8 mouse cellular contexts compared by ENCODE assay signal in the genomic region with DNA sequence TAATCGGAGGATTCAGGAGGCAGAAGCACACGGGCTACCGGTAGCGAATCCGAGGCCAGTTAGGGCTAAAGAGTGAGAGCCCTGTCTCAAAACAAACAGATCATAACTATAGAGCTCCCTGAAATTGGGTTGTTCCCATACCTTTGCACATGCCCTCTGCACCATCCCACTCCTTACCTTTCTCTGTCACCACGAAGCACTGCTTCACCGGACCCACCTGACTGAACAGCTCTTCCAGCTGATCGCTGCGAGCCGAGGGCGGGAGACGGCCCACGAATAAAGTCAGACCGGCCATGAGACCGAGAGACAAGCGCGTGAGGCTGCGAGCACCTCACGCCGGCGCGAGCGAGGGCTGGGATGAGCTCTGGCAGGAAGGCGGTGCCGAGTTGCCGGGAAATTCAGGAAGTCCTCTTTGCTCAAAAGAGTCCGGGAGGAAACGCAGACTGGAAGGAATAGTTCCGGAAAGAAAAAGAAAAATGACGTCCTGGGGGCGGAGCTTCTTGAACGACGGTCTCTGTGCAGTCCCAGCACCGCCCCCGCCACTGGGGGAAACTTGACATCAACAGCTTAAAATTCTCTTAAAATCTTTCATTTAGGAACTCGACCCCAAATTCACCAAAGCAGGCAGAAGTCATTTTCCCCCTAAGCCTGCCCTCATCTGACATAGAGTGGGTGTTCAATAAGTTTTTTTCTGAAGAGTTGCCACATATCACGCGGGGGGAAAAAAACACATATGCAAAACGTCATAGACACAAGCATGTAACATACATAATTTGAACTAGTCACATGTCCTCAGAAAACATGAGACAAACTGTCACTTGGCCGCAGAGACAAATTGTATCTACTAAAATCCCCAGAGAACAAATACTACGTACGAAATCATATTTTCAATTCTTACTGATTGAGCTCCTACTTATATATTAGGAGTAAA. TPM values are rescaled to one million over a fixed set of nuclear protein-coding genes. Genes with fewer than 3 reads are reported as not detected.
A peak's percentile ranks its signal among the peaks of the same experiment; 100 is the strongest.
DNase-seq lines count a peak whose midpoint lies in the region; ATAC-seq and TF ChIP-seq lines count a peak whose summit lies in the region.

Gene Rbm28, minus strand, starts transcription at position 693 of the 931 bp plus-strand sequence.

- H3K4me3 ChIP-seq in MEL (ENCODE audit: control insufficient read depth in 1 of 2, insufficient read depth in 1 of 2, low read depth in 2 of 2, low read length in 2 of 2), result peak within 1 kb of the TSS; percentile 87 to 98
- H3K4me3 ChIP-seq in forebrain, embryonic 16.5 days (replicated peaks; ENCODE audit: low read length), result peak within 1 kb of the TSS; percentile 60
- peak within 1 kb of the TSS; percentile 74 for H3K4me3 ChIP-seq in layer of hippocampus, adult 2 months
- peak within 1 kb of the TSS; percentile 61 for H3K4me3 ChIP-seq in lung, embryonic 14.5 days (ENCODE audit: low read depth, low read length)
- H3K4me3 ChIP-seq in olfactory bulb, adult 2 months (ENCODE audit: insufficient read depth, low read depth, low read length), result peak within 1 kb of the TSS; percentile 96
- peak within 1 kb of the TSS; percentile 73 for H3K4me3 ChIP-seq in thymus, adult 2 months (ENCODE audit: control insufficient read depth, insufficient read depth, low read length)

- peak; percentile 84 to 93 for TF ChIP-seq POLR2A in MEL (IDR thresholded peaks at IDR 0.05; ENCODE audit: control insufficient read depth in 1 of 2, insufficient read depth in 1 of 2, low read depth in 1 of 2, low read length in 2 of 2, poor library complexity in 1 of 2)
- peak; percentile 97 for TF ChIP-seq POLR2A in olfactory bulb, adult 2 months (IDR thresholded peaks at IDR 0.05; ENCODE audit: insufficient read depth, low read depth, low read length)
- TF ChIP-seq POLR2A in thymus, adult 2 months (IDR thresholded peaks at IDR 0.05; ENCODE audit: control insufficient read depth, extremely low read depth, insufficient read depth, low read length, poor library complexity), result peak; percentile 65; the same call in 1 of the 2 replicates

- WGBS in forebrain, embryonic 16.5 days, result 8% methylated on average over 42 of the region's 42 CpGs
- 6% methylated on average over 42 of the region's 42 CpGs for WGBS in lung, embryonic 14.5 days
- 6% methylated on average over 42 of the region's 42 CpGs for WGBS in olfactory bulb, adult 2 months
- 6% methylated on average over 42 of the region's 42 CpGs for WGBS in thymus, adult 2 months

- H3K4me2 ChIP-seq in forebrain, embryonic 16.5 days (ENCODE audit: low read length), result peak within 1 kb of the TSS; percentile 85
- H3K4me2 ChIP-seq in lung, embryonic 14.5 days, result peak within 1 kb of the TSS; percentile 94

- H3K36me3 ChIP-seq in MEL (ENCODE audit: control insufficient read depth in 1 of 2, insufficient read depth in 2 of 2, low read length in 2 of 2), result peaks cover 3 to 14% of the 10 kb centered on the region in 2 experiments; a peak in 2 of 4 replicates
- H3K36me3 ChIP-seq in forebrain, embryonic 16.5 days (ENCODE audit: control insufficient read depth, insufficient read depth), result peaks cover 2% of the 10 kb centered on the region; the same call in 1 of the 2 replicates
- peaks cover 5% of the 10 kb centered on the region; the same call in 1 of the 2 replicates for H3K36me3 ChIP-seq in lung, embryonic 14.5 days (ENCODE audit: insufficient read depth)
- H3K36me3 ChIP-seq in thymus, adult 2 months (ENCODE audit: control insufficient read depth, insufficient read depth, low read length), result peaks cover 4% of the 10 kb centered on the region

- H3K79me2 ChIP-seq in MEL (ENCODE audit: control insufficient read depth, insufficient read depth, low read length, poor library complexity), result peaks cover 30% of the 10 kb centered on the region

- DNase-seq in MEL (ENCODE audit: low read depth, low spot score), result peak; percentile 97
- DNase-seq in cerebellum, adult 18-20 months, result peak; percentile 86 to 90
- peak; percentile 78 to 88 for DNase-seq in heart, postnatal 36 days
- DNase-seq in layer of hippocampus, adult 2 months (ENCODE audit: low spot score in 2 of 2), result peak; percentile 91 to 95
- peak; percentile 97 for DNase-seq in lung, embryonic 14.5 days
- peak; percentile 90 for DNase-seq in thymus, adult 2 months

- intact Hi-C loops in heart, postnatal 36 days (cut with DNase I), result loop anchor here (2.0 kb wide), 1 partner anchor 114 kb away; the partner anchor contains the start of gene Fam71f2

- no peak for TF ChIP-seq RAD21 in MEL (IDR thresholded peaks at IDR 0.05; ENCODE audit: low read depth, low read length)

- H3K27me3 ChIP-seq in MEL (ENCODE audit: control insufficient read depth in 1 of 2, insufficient read depth in 2 of 2, low read length in 2 of 2), result peaks cover 0 to under 1% of the 10 kb centered on the region in 2 experiments; a peak in 1 of 4 replicates
- peaks cover 18% of the 10 kb centered on the region for H3K27me3 ChIP-seq in forebrain, embryonic 16.5 days (replicated peaks; ENCODE audit: control insufficient read depth, insufficient read depth, low read length)
- H3K27me3 ChIP-seq in lung, embryonic 14.5 days (ENCODE audit: insufficient read depth, low read length), result peaks cover 28% of the 10 kb centered on the region
- no peaks in the 10 kb centered on the region; the same call in 1 of the 2 replicates for H3K27me3 ChIP-seq in thymus, adult 2 months (ENCODE audit: control insufficient read depth, insufficient read depth, low read length)

- H3K27ac ChIP-seq in MEL (ENCODE audit: control insufficient read depth, low read depth, low read length), result peak within 1 kb of the TSS; percentile 61
- peak within 1 kb of the TSS; percentile 47 for H3K27ac ChIP-seq in forebrain, embryonic 16.5 days (ENCODE audit: low read length)
- H3K27ac ChIP-seq in layer of hippocampus, adult 2 months, result peak within 1 kb of the TSS; percentile 83
- H3K27ac ChIP-seq in lung, embryonic 14.5 days (ENCODE audit: low read depth), result no peak within 1 kb of the TSS
- no peak within 1 kb of the TSS for H3K27ac ChIP-seq in olfactory bulb, adult 2 months (ENCODE audit: insufficient read depth, low read depth, low read length)
- no peak within 1 kb of the TSS for H3K27ac ChIP-seq in thymus, adult 2 months (ENCODE audit: control insufficient read depth, insufficient read depth, low read length)

- no peak for TF ChIP-seq CTCF in MEL (IDR thresholded peaks at IDR 0.05 in 2 of 3, conservative IDR thresholded peaks at IDR 0.05 in 1 of 3; ENCODE audit: control insufficient read depth in 1 of 3, insufficient read depth in 1 of 3, low read depth in 2 of 3, low read length in 3 of 3, poor library complexity in 1 of 3, severe bottlenecking in 1 of 3)
- TF ChIP-seq CTCF in layer of hippocampus, adult 2 months (conservative IDR thresholded peaks at IDR 0.05), result peak; percentile 31
- TF ChIP-seq CTCF in lung, embryonic 14.5 days (IDR thresholded peaks at IDR 0.05; ENCODE audit: low read depth), result no peak
- TF ChIP-seq CTCF in olfactory bulb, adult 2 months (IDR thresholded peaks at IDR 0.05; ENCODE audit: insufficient read depth, low read depth, low read length), result no peak
- TF ChIP-seq CTCF in thymus, adult 2 months (IDR thresholded peaks at IDR 0.05; ENCODE audit: borderline replicate concordance, control insufficient read depth, extremely low read depth, insufficient read depth, low read length, poor library complexity), result no peak

- H3K9ac ChIP-seq in MEL (ENCODE audit: control insufficient read depth, low read depth, low read length, poor library complexity, severe bottlenecking), result peak within 1 kb of the TSS; percentile 95
- H3K9ac ChIP-seq in forebrain, embryonic 16.5 days (replicated peaks; ENCODE audit: low read depth, low read length), result peak within 1 kb of the TSS; percentile 74
- peak within 1 kb of the TSS; percentile 63 for H3K9ac ChIP-seq in lung, embryonic 14.5 days

- no peak for TF ChIP-seq EP300 in MEL (IDR thresholded peaks at IDR 0.05; ENCODE audit: low read depth in 1 of 2, low read length in 2 of 2)

- H3K4me1 ChIP-seq in MEL (ENCODE audit: control insufficient read depth in 1 of 2, insufficient read depth in 2 of 2, low read length in 2 of 2), result peaks cover 3 to 8% of the 10 kb centered on the region in 2 experiments
- peaks cover 12% of the 10 kb centered on the region for H3K4me1 ChIP-seq in forebrain, embryonic 16.5 days (replicated peaks; ENCODE audit: control insufficient read depth, insufficient read depth, low read length)
- peaks cover 6% of the 10 kb centered on the region; the same call in 1 of the 2 replicates for H3K4me1 ChIP-seq in lung, embryonic 14.5 days (ENCODE audit: insufficient read depth)
- H3K4me1 ChIP-seq in olfactory bulb, adult 2 months (ENCODE audit: control insufficient read depth, insufficient read depth, low read length), result 0 out of 2 replicates have a peak, but pooled peaks cover 3% of the 10 kb centered on the region
- H3K4me1 ChIP-seq in thymus, adult 2 months (replicated peaks; ENCODE audit: control insufficient read depth, insufficient read depth, low read length), result peaks cover 3% of the 10 kb centered on the region

- ATAC-seq in forebrain, embryonic 16.5 days, result peak; percentile 87
- ATAC-seq in lung, embryonic 14.5 days (ENCODE audit: insufficient read depth), result peak; percentile 86

- H3K9me3 ChIP-seq in MEL (replicated peaks; ENCODE audit: insufficient read depth, low read length), result no peaks in the 10 kb centered on the region
- H3K9me3 ChIP-seq in forebrain, embryonic 16.5 days (ENCODE audit: control insufficient read depth, low read length), result no peaks in the 10 kb centered on the region
- no peaks in the 10 kb centered on the region for H3K9me3 ChIP-seq in lung, embryonic 14.5 days (ENCODE audit: low read depth, low read length)

TF ChIP-seq in MEL, 35 proteins besides CTCF, POLR2A, EP300 and RAD21 (continues in another document):
- peak; percentile 91 for TF ChIP-seq POLR2AphosphoS2 (IDR thresholded peaks at IDR 0.05; ENCODE audit: low read length)
- TF ChIP-seq MXI1 (IDR thresholded peaks at IDR 0.05; ENCODE audit: low read depth, low read length), result peak; percentile 91
- no peak for TF ChIP-seq GATA1 (IDR thresholded peaks at IDR 0.05; ENCODE audit: low read depth, low read length)
- TF ChIP-seq MAX (IDR thresholded peaks at IDR 0.05; ENCODE audit: low read length), result peak; percentile 65
- TF ChIP-seq MAFK (IDR thresholded peaks at IDR 0.05; ENCODE audit: borderline replicate concordance, low read depth, low read length), result no peak
- no peak for TF ChIP-seq ZC3H11A (IDR thresholded peaks at IDR 0.05; ENCODE audit: low read depth, low read length)
- peak; percentile 79 for TF ChIP-seq MYC (IDR thresholded peaks at IDR 0.05; ENCODE audit: low read depth, low read length)

RNA-seq across cellular contexts. Expression of gene Rbm28, which starts in this region (rescaled TPM):
- total RNA-seq in MEL (2012; rRNA removed), result 48.2 and 50.1 TPM in 2 replicates
- polyA plus RNA-seq in MEL (2012; ENCODE audit: insufficient read depth in 1 of 2, insufficient read length in 2 of 2, low read depth in 1 of 2, low replicate concordance in 2 of 2, missing spikeins in 1 of 2), result 100 to 1,000 TPM in 1 of 2 experiments, 10 to 100 TPM in 1; 91.2 to 312 TPM
- 40.0 and 49.6 TPM in 2 replicates for polyA plus RNA-seq in forebrain, embryonic 16.5 days (2015; fragmentation: Nextera tagmentation; extraction: Ambion mirVana)
- 10 to 100 TPM; 19.9 to 20.1 TPM for total RNA-seq in heart, postnatal 36 days (2021)
- 10 to 100 TPM; 43.6 to 51.0 TPM for total RNA-seq in layer of hippocampus, adult 2 months (2021)
- 50.9 and 55.1 TPM in 2 replicates for polyA plus RNA-seq in lung, embryonic 14.5 days (2014; fragmentation: Nextera tagmentation; extraction: Ambion mirVana)
- polyA plus RNA-seq in olfactory bulb, adult 2 months (2012; ENCODE audit: insufficient read depth, insufficient read length, low replicate concordance, missing spikeins), result not detected in 2 replicates
- 9.9 and 13.0 TPM in 2 replicates for polyA plus RNA-seq in thymus, adult 2 months (2012; rRNA removed)

Comparison
In these comparisons a context has a peak if more than half of its experiments do, and no peak if none do; other contexts are left out.
1. H3K27ac ChIP-seq: peak in MEL (single experiment), forebrain, embryonic 16.5 days (single experiment) and layer of hippocampus, adult 2 months (single experiment); none in lung, embryonic 14.5 days (single experiment), olfactory bulb, adult 2 months (single experiment) and thymus, adult 2 months (single experiment).
2. Peak in every context shown above with its lines, with median percentiles within 50 percentile points of each other: DNase-seq, H3K4me3 ChIP-seq, H3K9ac ChIP-seq and POLR2A ChIP-seq.